Mouse (Mus musculus): ENCODE measurements around the gene Fbxl13.

Fbxl13 gene

DNA sequence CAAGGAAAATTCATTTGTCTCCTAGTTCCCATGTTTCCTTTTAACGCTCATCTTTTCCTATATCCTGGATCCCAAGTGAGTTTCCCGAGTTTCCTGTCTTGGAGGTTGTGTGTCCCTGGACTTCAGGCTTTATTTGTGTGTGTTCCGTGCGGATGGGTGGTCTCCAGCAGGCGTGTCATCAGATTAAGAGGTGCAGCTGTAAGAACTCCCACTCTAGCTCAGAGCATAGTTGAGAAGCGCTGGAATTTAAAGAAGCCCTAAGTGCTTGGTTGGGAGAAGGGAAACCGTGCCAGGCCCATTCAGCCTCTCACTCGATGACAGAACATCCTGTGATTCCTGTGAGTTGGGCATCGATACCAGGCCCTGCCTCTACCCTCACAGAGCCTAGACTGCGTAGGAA, 132.1 kb downstream of the Fbxl13 start:
- DNase-seq = no peak

DNA sequence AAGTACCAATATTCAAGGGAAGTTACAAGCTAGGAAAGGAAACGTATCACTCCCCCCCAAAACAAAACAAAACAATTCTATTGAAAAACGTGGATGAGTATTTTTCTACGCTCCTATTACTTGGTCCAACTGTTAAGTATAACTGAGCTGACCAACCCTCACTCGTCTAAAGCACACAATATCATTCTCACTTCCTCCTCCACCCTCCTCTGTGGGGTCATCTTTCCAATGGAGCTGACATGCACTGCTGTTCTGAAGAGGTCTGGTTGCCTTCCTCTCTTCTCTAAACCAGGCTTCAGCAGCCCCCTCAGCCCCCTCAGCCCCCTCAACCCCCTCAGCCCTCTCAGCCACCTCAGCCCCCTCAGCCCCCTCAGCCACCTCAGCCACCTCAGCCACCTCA, 135.6 kb downstream of the Fbxl13 start:
- DNase-seq = no peak

DNA sequence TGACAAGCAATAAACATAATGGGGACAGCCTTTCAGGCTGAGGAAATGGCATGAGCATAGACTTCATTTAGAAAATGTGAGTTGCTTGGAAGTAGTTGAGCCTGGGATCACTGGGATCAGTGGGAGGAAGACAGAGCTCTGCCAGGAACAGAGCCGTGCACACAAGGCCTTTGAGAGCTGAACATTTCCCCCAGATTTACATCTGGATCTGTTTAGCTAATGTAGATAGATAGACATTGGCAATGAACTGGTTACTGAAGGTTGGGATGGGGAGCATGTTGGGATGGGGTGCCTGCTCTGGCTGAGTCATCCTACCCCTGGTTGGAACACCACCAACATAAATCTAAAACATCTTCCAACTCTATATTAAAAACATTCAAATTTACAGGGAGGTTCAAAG, 138.5 kb downstream of the Fbxl13 start:
- DNase-seq = no peak

DNA sequence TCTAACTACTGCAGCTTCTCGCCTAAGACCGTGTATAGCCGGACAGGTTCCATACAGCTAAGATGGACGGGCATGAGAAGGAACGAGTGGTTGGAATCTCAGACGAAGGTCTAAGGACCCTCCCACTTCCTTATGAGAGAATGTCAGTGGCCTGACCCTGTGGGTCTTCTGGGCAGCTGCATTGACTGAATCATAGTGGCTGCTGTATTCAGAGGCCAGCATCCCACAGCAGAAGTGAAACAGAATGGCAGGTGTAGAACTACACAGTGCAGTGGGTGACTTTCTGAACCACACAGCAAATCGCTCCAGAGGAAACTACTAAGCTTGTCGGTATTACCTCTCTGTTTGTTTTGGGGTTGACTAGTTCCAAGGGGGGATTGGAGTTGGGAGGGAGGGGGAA, 140.3 kb downstream of the Fbxl13 start:
- DNase-seq = no peak

DNA sequence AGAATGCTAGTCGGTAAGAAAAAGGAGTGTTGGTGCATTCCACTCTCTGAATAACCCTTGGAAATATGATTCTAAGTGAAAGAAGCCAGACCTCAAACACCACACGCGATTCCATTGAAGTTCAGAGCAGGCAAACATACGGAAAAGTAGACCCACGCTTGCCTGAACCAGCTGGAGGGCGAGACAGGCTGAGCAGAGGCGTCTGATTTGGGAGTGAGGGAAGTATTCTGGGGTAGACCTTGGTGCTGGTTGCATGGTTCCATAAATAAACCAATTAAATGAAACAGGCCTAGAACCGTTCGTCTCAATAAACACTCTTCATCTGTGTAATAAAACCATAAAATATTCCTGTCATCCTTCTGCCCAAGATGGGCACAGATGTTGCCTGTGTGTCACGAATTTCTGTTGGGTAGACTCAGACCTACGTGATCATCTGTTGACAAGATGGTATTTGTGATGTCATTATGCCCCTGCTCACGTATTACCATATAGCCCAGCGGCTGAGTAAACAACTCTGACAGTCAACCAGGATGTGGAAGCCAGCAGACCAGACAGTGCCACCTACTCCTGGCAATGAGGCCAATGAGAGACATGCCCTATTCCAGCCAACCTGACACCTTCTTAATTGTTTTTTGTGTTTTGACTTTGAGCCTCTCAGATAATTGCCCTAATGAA, 142.4 kb downstream of the Fbxl13 start:
- DNase-seq = no peak

DNA sequence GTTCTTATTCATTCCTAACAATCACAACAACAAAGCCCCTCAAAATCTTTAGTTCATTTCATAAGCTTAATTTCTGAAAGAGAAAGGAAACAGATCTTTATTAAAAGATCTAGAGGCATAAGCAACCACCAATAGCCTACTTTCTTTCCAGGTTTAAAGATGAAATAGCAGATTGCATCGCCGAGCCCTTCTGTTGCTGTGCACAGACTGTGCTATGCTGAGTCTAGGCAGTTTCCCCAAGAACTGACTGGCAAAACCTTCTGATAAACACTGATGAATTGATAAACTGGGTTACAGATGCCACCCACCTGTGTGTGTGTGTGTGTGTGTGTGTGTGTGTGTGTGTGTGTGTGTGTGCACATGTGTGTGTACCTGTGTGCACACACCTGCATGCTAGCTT, 144.5 kb downstream of the Fbxl13 start:
- no peak for DNase-seq

DNA sequence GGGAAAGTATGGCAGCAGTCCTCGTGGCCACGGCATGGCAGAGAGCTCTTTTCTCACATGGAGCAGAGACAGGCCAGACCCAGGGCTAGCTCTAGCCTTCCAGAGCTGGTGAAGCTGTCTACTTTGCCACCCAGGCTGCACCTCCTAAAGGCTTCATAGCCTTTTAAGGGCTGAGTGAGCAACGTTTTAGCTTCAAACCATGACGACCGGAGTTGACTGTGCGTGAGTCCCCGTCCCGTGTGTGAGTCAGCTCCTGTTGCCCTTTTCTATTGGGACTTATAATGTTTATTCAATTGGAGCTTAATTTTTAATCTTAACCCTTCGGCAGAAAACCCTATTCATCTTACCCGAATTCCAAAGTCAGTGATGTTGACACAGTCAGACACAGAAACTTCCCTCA, 145.3 kb downstream of the Fbxl13 start:
- no peak for DNase-seq

DNA sequence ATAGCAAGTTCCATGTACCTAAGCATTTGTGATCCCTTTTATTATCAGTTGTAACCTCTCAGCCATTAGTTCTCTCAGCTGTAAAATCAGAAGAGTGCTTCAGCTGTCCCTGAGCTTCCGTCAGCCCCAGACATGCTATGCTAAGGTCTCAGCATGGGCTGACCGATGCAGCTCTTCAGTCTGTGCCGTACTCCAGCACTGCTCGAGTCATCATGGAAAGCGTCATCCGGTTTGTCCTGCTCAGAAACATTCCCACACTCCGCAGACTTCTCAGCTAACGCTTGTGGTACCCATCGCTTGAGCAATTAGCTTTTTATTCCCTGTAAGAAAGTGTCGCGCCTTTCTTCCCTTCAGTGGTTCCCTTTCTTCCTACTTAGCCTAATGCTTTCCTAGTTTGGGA, 146.5 kb downstream of the Fbxl13 start:
- DNase-seq = no peak

DNA sequence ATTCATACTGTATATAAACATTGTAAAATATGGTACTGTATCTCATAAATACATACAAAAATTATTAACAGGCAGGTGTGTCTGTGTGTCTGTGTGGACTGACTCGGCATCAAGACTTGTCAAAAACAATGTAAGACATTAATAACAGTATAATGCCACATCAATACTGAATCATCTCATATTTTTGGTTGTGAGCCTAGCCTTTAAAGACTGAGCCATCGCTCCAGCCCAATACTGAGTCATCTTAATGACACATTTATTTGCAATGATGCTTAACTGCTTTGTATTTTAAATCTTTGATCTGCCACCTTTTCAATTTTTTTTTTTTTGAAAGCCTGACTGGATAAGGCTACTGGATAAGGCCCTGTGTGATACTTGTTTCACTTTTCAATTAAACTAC, 146.9 kb downstream of the Fbxl13 start:
- no peak for DNase-seq

DNA sequence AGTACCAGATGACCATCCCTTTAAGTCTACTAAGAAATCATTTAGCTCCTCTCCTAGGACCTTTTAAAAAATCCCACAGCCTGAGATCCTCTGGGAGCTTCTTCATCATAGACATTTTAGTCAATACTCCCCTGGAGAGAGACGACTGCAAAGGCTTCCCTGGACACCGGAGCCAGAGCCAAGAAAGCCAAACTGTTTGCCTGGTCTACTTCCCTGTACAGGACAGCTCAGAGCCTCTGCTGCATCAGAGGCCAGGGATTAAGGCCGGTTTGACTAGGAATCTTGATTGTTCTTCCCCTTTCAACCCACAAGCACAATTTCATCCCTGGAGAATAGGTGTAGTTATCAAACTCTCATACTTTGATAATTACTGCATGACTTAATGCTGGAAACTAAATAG, 148.6 kb downstream of the Fbxl13 start:
- DNase-seq = no peak

DNA sequence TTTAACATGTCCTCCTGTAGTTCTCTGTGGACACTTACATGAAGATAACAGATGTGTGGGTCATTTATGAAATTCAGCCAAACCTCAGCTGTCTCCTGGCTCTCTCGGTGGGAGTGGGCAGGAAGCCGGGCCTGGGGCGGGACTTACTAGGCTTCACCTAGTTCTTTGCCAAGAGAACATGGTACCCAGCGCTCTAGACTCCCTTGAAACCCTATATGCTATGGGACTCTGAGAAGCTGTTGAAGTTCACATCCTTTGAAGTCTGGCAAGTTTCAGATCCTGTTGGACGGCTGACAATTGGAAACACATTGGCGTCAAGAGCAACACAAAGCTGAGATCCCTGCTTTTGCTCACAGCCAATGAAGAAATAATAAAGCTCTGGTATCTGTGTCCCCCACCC, 149.1 kb downstream of the Fbxl13 start:
- no peak for DNase-seq

DNA sequence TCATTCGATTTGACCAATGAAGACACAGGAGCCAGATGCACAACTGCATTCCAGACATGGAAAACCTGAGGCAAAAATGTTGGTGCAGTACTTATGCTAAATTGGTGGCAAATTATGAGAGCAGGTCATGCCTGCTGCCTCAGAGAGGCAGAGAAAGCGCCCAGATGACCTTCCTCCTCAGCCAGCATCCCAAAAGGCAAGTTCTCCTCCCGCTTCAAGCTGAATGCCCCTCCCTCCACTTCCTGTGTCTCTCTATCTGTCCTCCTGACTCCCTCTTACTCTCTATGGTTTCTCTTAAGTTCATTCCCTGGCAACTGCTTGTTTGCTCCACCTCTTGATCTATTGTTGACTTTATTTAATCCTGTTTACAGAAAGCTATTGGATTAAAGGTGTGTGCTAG, 150.7 kb downstream of the Fbxl13 start:
- no peak for DNase-seq

DNA sequence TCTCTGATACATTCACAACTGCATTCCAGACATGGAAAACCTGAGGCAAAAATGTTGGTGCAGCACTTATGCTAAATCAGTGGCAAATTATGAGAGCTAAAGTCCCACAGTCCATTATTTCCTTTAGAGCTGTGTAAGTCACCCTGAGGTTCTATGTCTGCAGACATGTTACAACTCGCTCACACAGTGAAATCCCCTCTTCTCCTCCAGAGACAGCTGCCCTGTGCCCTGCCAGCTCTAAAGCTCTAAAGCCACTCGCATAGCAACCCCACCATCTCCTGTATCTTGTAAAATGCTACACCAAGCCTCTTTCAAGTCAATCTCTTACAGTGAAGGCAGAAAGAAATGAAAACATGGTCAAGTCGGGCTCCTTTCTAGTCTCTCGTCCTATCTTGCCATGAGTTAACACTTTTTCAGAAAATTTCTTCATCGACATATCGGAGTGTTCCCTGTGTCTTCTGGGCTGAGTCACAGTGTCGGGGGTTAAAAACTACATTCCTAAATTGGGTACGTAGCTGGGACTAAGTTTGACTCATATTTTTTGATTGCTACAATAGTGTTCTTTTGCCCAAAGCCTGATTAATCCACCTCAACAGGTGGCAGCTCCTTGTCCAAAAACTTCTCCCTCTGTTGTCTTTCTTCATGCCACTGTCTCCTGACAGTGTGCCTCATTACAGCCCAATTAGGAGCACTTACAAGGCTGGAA, 152.0 kb downstream of the Fbxl13 start:
- DNase-seq = no peak

DNA sequence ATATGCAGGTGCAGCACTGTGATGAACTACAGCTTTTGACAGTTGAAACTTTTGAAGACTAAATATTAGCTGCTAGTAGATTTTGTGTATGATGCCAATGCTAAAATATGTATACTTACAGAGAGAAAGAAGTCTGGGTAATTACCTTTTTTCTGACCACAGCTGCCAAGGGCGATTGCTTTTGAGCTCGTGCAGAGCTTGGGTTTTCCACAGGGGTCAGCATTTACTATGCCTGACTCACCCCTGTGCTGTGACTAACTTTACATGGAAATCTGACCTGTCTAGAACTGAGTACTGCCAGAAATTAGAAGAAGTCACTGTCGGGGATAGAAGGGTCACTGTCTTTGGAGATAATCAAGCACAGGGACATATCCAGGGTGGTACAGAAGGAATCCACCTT, 153.2 kb downstream of the Fbxl13 start:
- no peak for DNase-seq

DNA sequence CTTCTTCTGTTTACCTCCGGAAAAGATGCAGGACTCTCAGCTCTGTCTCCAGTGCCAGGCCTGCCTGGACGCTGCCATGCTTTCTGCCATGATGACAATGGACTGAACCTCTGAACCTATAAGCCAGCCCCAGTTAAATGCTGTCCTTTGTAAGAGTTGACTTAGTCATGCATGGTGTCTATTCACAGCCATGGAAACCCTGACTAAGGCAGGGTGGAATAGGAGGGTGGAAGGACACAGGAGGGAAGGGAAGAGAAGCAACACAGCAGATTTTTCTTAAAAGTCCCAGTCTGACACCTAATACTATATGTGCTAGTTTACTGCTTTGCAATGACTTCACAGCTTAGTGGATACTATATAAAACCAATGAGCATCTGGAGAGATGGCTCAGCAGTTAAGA, 154.0 kb downstream of the Fbxl13 start:
- no peak for DNase-seq

DNA sequence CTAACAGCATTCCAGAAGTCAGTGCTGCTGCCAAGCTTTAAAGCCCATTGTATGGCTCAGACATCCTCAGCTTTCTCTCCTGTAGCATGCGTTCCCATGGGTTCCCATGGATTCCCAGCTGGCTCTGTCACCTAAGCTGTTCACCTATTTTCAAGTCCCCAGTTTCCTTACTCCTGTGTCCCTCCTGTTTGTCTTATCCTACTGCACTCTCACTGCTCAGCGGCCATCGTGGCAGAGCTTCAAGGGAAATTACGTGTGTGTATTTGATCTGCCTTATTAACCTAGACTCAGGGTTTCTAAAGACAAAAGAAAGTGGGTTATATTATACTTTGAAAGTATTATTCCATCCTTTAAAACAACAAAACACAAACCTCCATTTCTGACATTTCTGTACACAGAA, 156.3 kb downstream of the Fbxl13 start:
- DNase-seq = no peak

DNA sequence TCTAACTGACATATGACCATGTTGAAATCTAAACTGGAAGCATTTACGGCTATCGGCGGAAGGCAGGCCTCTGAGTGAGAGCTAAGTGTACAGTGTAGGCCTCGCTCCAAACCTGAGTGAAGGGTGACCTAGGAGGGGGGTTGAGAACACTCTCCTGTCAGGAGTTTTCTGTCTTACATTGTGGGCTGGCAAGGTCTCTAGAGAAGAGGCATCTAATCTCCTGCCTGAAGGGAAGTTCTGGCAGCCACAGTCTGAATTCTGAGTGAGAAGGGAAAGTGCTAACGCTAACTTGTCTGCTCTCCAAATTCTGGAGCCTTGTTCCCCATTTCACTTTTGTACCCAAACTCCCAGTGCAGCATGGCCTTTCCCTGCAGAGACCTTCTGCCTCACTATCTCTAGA, 156.9 kb downstream of the Fbxl13 start:
- DNase-seq = no peak

DNA sequence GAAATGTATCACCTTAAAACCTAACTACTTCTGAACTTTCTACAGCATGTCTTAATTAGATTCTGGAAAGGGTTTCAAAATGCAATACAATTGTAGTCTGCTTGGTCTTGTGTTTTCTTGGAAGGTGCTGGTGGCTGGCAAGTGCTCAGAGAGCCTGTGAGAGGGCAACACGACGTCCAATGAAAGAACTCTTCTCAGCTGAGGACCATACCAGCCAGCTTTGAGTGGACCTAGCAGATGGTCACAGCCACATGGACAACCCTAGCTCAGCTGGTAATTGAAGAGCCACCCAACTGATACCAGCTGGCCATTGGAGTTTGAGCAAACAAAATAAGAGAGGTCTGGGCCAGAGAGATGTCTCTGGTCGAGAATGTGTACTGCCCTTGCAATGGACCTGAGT, 157.7 kb downstream of the Fbxl13 start:
- no peak for DNase-seq

DNA sequence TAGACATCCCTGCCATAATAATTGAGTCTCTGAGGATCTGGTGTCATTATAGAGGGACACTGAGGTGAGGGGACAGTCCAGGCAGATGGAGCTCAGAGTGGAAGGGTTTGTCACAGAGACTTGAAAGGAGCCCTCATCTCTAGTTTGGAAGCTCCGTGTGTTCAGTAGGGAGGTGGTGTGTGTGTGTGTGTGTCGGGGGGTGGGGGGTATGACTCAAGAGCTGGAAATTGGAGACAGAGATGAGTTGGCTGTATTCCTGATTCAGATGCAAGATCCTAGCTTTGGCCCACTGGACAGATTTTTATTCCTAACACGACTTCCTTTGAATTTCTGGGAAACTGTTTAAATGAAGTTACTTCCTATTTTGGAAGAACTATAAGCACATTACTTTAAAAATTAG, 158.1 kb downstream of the Fbxl13 start:
- DNase-seq = no peak

DNA sequence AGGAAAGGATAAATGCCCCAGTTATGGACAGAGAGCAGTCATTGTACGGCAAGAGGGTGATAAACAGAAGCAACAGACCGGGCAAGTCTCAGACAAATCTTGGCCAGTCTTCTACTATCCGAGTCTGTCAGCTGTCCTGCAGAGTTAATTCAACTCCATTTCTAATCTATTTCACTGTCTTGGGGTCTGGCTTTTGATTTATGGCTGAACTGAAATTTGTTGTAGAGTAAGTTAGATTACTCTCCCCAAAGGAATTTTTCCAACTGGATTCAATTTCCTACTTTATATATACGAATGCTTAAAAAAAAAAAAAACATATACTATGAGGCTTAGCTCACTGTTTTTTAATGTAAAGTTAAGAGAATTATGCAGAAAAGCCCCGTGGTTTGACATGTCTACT, 158.6 kb downstream of the Fbxl13 start:
- no peak for DNase-seq

DNA sequence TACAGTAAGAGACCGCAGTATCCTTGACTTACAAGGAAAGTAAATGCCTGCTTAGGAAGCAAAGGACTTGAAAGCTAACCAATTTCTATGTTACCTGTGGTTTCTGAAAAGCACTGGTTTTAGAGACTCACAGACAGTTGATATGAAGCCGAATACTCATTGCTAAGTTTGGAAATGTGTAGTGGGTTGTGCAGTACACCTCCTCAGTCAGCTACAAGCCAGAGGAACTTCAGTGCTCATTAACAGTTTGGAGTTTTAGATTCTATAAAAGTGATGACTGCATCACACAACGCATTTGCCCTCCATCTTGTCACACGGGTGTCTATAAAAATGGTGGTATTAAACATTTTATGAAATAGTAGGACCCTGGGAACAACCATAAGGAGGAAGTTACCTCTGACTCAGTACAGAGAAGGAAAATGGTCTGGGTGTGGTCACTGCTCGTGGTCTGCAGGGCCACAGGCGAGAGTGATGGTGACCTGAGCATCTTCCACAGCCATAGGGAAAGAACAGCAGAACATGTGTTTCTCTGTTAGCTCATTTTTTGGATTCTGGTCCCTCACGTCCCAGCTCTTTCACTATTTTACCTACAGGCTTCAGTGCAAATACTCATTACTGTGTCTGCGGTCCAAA, 160.1 kb downstream of the Fbxl13 start:
- no peak for DNase-seq

DNA sequence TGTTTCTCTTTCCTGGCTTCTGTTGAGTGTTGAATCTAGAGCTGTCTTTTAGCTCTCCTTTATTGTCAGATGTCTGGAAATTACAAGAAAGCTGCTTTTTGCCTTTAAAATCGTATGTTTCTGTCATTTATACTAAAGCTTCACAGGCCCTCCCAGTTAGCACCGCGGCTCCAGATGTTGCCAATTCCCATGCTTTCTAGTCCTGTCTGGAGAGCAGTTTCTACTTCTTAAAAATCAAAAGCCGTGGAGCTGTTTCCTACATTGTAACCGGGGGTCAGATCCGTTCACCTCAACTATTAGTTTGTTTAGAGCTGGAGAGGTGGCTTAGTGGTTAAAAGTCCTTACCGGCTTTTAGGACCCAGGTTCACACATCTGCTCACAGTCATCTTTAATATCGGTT, 162.2 kb downstream of the Fbxl13 start:
- DNase-seq = no peak

DNA sequence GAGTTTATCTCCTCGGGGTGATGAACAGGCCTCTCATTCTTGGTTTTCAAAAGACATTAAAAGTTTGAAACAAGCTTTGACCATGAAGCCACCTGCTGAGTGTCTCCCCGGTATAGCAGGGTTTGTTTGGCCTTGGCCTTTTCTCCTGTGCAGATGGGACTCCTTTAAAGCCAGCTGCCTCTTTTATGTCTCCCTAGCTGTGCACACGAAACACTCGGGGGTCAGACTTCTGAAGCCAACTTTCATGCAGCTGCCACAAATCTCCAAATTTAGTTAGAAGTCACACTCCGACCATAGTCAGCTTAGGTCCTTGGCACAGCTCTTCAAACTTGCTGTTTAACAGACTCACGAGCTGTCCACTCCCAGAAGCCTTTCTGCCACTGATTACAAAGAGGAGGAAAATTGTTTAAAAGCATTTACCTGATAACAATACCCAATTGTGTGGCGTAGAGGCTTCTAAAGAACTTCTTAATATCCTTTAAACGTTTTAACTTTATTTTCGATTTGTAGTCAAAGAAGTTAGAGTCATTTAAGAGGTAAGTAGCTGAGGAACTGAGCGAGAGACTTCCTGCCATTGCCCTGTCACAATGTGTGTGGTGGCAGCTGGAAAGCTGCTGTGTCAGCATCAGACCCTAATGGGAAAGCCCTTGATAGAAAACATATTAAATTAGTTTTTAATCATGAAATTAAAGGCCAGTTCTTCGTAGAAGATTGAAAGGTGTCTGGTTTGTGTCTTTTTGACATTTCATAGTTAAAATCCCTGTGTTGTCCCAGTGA, 162.8 kb downstream of the Fbxl13 start:
- DNase-seq = no peak

DNA sequence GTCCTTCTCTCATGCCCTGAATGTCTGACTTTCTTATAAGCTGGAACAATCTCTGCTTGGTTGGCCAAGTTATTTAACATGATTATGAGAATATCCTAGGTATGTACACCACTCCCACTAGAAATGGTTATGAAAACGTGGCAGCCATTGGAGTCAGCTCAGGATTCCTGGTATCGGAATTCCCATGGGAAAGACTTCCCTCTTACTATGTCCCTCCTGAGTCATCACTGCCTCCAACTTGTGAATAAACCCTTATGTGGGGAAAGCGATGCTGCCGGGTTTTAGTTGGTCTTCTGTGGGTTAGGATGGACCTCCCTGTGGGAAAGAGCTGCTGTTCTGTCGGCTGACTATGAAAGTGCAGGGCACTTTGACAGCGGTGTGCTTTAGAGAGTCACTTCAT, 163.9 kb downstream of the Fbxl13 start:
- DNase-seq = no peak
